8 mouse cellular contexts compared by ENCODE assay signal in the genomic region with DNA sequence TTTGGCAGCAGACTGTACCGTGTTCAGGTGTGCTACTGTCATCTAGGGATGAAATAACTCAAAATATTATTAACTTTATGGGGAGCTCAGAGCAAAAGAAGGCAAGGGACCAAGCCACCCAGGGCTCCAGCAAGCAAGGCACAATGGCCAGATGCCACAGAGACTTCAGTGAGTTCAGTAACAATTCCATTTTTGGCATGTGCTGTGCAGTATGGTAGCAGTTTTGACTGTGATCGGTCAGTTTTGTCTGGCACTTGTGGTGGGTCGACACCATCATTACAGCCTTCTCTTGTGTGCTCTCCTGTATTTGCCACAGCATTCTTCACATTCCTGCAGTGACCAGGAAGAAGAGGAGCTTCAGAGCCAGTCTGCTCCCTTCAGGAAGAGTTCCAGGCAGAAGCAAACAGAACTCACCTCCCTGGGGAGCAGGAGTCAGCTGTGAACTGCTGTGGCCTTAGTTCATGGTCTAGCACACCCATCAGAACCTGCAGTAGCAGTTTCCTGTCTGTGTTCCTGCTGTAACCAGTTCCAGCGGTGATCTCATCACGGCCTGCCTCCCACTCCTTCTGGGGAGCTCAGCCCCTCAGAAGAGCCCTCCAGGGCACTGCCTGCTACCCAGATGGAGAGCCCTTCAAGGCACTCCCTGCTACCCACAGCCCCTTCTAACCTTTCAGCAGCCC. TPM values are rescaled to one million over a fixed set of nuclear protein-coding genes. Genes with fewer than 3 reads are reported as not detected.
DNase-seq lines count a peak whose midpoint lies in the region.

No protein-coding gene starts in this region.

- WGBS in embryonic facial prominence, embryonic 10.5 days = 64% methylated on average over 5 of the region's 5 CpGs

- peaks cover 15% of the 10 kb centered on the region for H3K4me1 ChIP-seq in embryonic facial prominence, embryonic 10.5 days

- no peaks in the 10 kb centered on the region for H3K9me3 ChIP-seq in embryonic facial prominence, embryonic 10.5 days

- no peak overlapping the region for H3K4me3 ChIP-seq in embryonic facial prominence, embryonic 10.5 days

- DNase-seq in Muller cell, postnatal 12 days (ENCODE audit: inconsistent ontology term) = peak; percentile 79
- DNase-seq in embryonic facial prominence, embryonic 10.5 days (ENCODE audit: low spot score) = peak; percentile 24
- peak; percentile 43 to 47 for DNase-seq in heart, postnatal 36 days
- peak; percentile 55 to 75 for DNase-seq in lung, adult 18-20 months
- no peak for DNase-seq in frontal cortex, postnatal 10 days (ENCODE audit: low spot score in 2 of 2)
- no peak for DNase-seq in layer of hippocampus, postnatal 14 days (ENCODE audit: low spot score in 2 of 2)
- DNase-seq in urinary bladder, adult 2 months (ENCODE audit: low spot score) = no peak
- no peak for DNase-seq in urinary bladder, postnatal 10 days (ENCODE audit: low spot score)

- H3K27me3 ChIP-seq in embryonic facial prominence, embryonic 10.5 days (replicated peaks; ENCODE audit: low read depth, poor library complexity, severe bottlenecking) = no peaks in the 10 kb centered on the region

- peak overlapping the region; percentile 51; the same call in 1 of the 2 replicates for H3K27ac ChIP-seq in embryonic facial prominence, embryonic 10.5 days (replicated peaks)

- no peaks in the 10 kb centered on the region for H3K36me3 ChIP-seq in embryonic facial prominence, embryonic 10.5 days (replicated peaks)

- intact Hi-C loops in heart, postnatal 36 days (cut with DNase I) = no loop called here

RNA-seq across cellular contexts. Expression of a gene that starts 16.8 kb away (rescaled TPM):
- polyA plus RNA-seq in embryonic facial prominence, embryonic 10.5 days (2016; fragmentation: Nextera tagmentation; extraction: Ambion mirVana) = 23.6 and 25.2 TPM in 2 replicates
- total RNA-seq in heart, postnatal 36 days (2021) = 10 to 100 TPM; 25.6 to 27.2 TPM
- 10 to 100 TPM; 60.6 to 67.0 TPM for total RNA-seq in layer of hippocampus, postnatal 14 days (2021)
- 33.4 and 35.4 TPM in 2 replicates for polyA plus RNA-seq in urinary bladder, adult 2 months (2012; rRNA removed)

Comparison
In these comparisons a context has a peak if more than half of its experiments do, and no peak if none do; other contexts are left out.
1. DNase-seq: peak in Muller cell, postnatal 12 days (single experiment), embryonic facial prominence, embryonic 10.5 days (single experiment), heart, postnatal 36 days (2 of 2) and lung, adult 18-20 months (2 of 2); none in frontal cortex, postnatal 10 days (0 of 2), layer of hippocampus, postnatal 14 days (0 of 2), urinary bladder, adult 2 months (single experiment) and urinary bladder, postnatal 10 days (single experiment).